Mouse (Mus musculus): ENCODE measurements around the gene Phf20.

DNA sequence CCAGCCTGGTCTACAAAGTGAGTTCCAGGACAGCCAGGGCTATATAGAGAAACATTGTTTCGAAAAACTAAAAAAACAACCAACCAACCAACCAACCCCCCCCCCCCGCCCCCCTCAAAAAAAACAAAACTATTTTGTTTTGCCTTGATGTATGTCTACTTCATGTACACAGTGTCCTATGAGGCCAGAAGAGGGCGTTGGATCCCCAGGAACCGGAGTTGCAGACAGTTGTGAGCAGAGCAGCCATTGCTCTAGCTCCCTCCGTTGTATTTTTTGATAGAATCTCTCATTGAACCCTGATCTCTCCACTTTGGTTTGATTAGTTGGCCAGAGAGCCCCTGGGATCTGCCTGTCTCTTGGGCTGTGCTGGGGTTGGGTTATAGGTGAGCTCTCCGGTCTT, 7.7 kb downstream of the Phf20 start:
- TF ChIP-seq POLR2A (IDR thresholded peaks at IDR 0.05; ENCODE audit: low read depth, low read length) (no peak), CTCF (IDR thresholded peaks at IDR 0.05; ENCODE audit: extremely low read depth, insufficient read depth, insufficient read length, insufficient replicate concordance) (no peak)

Measured in spleen, adult 2 months (tissue).